Mouse (Mus musculus) CH12.LX (cell line): Measurements from ENCODE around the gene Dchs1. TPM values are rescaled to one million over a fixed set of nuclear protein-coding genes. Genes with fewer than 3 reads are reported as not detected.

Experiments used
- DNase-seq: peaks from one replicate; pipeline ENCODE4 v3.0.0-alpha.2; 2013; ENCODE audit errors: extremely low read depth
- H3K27ac ChIP-seq: 2 replicates; pipeline ENCODE4 v1.5.1; 2012; ENCODE audit warnings: low read depth, mild to moderate bottlenecking, control low read depth, moderate library complexity; ENCODE audit not compliant: insufficient read depth
- H3K27me3 ChIP-seq: replicated peaks from 2 replicates; pipeline ENCODE3; 2012; ENCODE audit warnings: inconsistent platforms
- H3K36me3 ChIP-seq, 2 experiments: replicated peaks in 1 of 2; 2 replicates each; pipeline versions ENCODE3 to v1.6.1; 2012; ENCODE audit warnings: inconsistent platforms in 1 of 2, low read length in 1 of 2, mild to moderate bottlenecking in 1 of 2, mixed read lengths in 1 of 2, moderate library complexity in 1 of 2; ENCODE audit not compliant: control insufficient read depth in 1 of 2, insufficient read depth in 1 of 2
- H3K4me1 ChIP-seq, 2 experiments: 2 replicates each; pipeline ENCODE4 v1.6.1; 2012; ENCODE audit warnings: inconsistent platforms in 1 of 2, moderate library complexity in 1 of 2; ENCODE audit not compliant: insufficient read depth in 2 of 2, control insufficient read depth in 1 of 2
- H3K4me2 ChIP-seq: 2 replicates; pipeline ENCODE4 v1.6.1; 2012; ENCODE audit warnings: low read depth, mild to moderate bottlenecking, control low read depth; ENCODE audit not compliant: poor library complexity, insufficient read depth, severe bottlenecking
- H3K4me3 ChIP-seq, 3 experiments: fragments of 150-350 bp in 1 of 3; sonication (generic) in 1 of 3; replicated peaks in 1 of 3; 2 replicates each; pipeline versions ENCODE3 to v1.5.1; 2011 to 2012; ENCODE audit warnings: low read depth in 2 of 3, low read length in 2 of 3, mild to moderate bottlenecking in 2 of 3, moderate library complexity in 2 of 3, control low read depth in 1 of 3, improper control_type of control experiment in 1 of 3, inconsistent platforms in 1 of 3, mixed read lengths in 1 of 3; ENCODE audit not compliant: poor library complexity in 1 of 3
- H3K79me2 ChIP-seq: replicated peaks from 2 replicates; pipeline ENCODE4 v1.6.1; 2012; ENCODE audit warnings: mild to moderate bottlenecking, moderate library complexity; ENCODE audit not compliant: control insufficient read depth, poor library complexity, insufficient read depth, severe bottlenecking; ENCODE audit errors: extremely low read depth
- H3K9ac ChIP-seq: 2 replicates; pipeline ENCODE4 v1.6.1; 2012; ENCODE audit warnings: low read depth, mild to moderate bottlenecking, control low read depth, moderate library complexity; ENCODE audit not compliant: insufficient read depth
- H3K9me3 ChIP-seq: replicated peaks from 2 replicates; pipeline ENCODE3; 2012; ENCODE audit warnings: low read length, inconsistent platforms, mixed read lengths
- CHD1 ChIP-seq: IDR thresholded peaks from 2 replicates; pipeline ENCODE4 v1.6.1; 2012; ENCODE audit warnings: low read depth, low read length, improper control_type of control experiment, inconsistent platforms
- CHD2 ChIP-seq: IDR thresholded peaks from 2 replicates; pipeline ENCODE4 v1.6.1; 2011; ENCODE audit warnings: low read length, improper control_type of control experiment
- CTCF ChIP-seq, 2 experiments: IDR thresholded peaks in 1 of 2; conservative IDR thresholded peaks in 1 of 2; 2 replicates each; pipeline ENCODE4 v1.5.1; 2011 to 2012; ENCODE audit warnings: low read depth in 2 of 2, low read length in 2 of 2, improper control_type of control experiment in 1 of 2, inconsistent platforms in 1 of 2, mild to moderate bottlenecking in 1 of 2, moderate library complexity in 1 of 2
- E2F4 ChIP-seq: IDR thresholded peaks from 2 replicates; pipeline ENCODE4 v1.6.1; 2011; ENCODE audit warnings: low read depth, low read length, improper control_type of control experiment; ENCODE audit not compliant: insufficient replicate concordance
- ELF1 ChIP-seq: IDR thresholded peaks from 2 replicates; pipeline ENCODE4 v1.6.1; 2014; ENCODE audit warnings: low read depth, mild to moderate bottlenecking, inconsistent platforms, low read length, improper control_type of control experiment
- EP300 ChIP-seq: IDR thresholded peaks from 2 replicates; pipeline ENCODE4 v1.6.1; 2011; ENCODE audit warnings: low read length, improper control_type of control experiment
- GABPA ChIP-seq: IDR thresholded peaks from 2 replicates; pipeline ENCODE4 v1.6.1; 2012; ENCODE audit warnings: low read depth, low read length, improper control_type of control experiment, inconsistent platforms; ENCODE audit not compliant: insufficient replicate concordance
- HCFC1 ChIP-seq: IDR thresholded peaks from 2 replicates; pipeline ENCODE4 v1.6.1; 2012; ENCODE audit warnings: low read depth, mild to moderate bottlenecking, inconsistent platforms, low read length, improper control_type of control experiment
- IRF4 ChIP-seq: IDR thresholded peaks from 2 replicates; pipeline ENCODE4 v1.6.1; 2014; ENCODE audit warnings: low read depth, mild to moderate bottlenecking, inconsistent platforms, low read length, improper control_type of control experiment
- JUND ChIP-seq: conservative IDR thresholded peaks from 2 replicates; pipeline ENCODE4 v1.6.1; 2011; ENCODE audit warnings: low read depth, low read length, improper control_type of control experiment
- KAT2A ChIP-seq: IDR thresholded peaks from 2 replicates; pipeline ENCODE4 v1.6.1; 2012; ENCODE audit warnings: low read length, improper control_type of control experiment, inconsistent platforms; ENCODE audit not compliant: insufficient replicate concordance
- MAFK ChIP-seq: IDR thresholded peaks from 2 replicates; pipeline ENCODE4 v1.6.1; 2011; ENCODE audit warnings: low read length, improper control_type of control experiment; ENCODE audit not compliant: insufficient replicate concordance
- MAZ ChIP-seq: IDR thresholded peaks from 2 replicates; pipeline ENCODE4 v1.6.1; 2012; ENCODE audit warnings: low read depth, mild to moderate bottlenecking, inconsistent platforms, low read length, improper control_type of control experiment, moderate library complexity
- MXI1 ChIP-seq: IDR thresholded peaks from 2 replicates; pipeline ENCODE4 v1.6.1; 2011; ENCODE audit warnings: mild to moderate bottlenecking, low read depth, low read length, improper control_type of control experiment
- NRF1 ChIP-seq: IDR thresholded peaks from 2 replicates; pipeline ENCODE4 v1.6.1; 2014; ENCODE audit warnings: low read depth, mild to moderate bottlenecking, inconsistent platforms, low read length, improper control_type of control experiment, moderate library complexity
- PAX5 ChIP-seq: IDR thresholded peaks from 2 replicates; pipeline ENCODE4 v1.6.1; 2012; ENCODE audit warnings: low read length, inconsistent platforms, mixed read lengths
- POLR2A ChIP-seq: IDR thresholded peaks from 2 replicates; pipeline ENCODE4 v1.6.1; 2011; ENCODE audit warnings: low read depth, mild to moderate bottlenecking, improper control_type of control experiment, low read length
- POLR2AphosphoS2 ChIP-seq: IDR thresholded peaks from 2 replicates; pipeline ENCODE4 v1.6.1; 2011; ENCODE audit warnings: low read depth, low read length, improper control_type of control experiment
- RAD21 ChIP-seq: IDR thresholded peaks from 2 replicates; pipeline ENCODE4 v1.6.1; 2011; ENCODE audit warnings: low read depth, mild to moderate bottlenecking, low read length, improper control_type of control experiment, moderate library complexity
- RCOR1 ChIP-seq: conservative IDR thresholded peaks from 2 replicates; pipeline ENCODE4 v1.6.1; 2012; ENCODE audit warnings: low read depth, mild to moderate bottlenecking, inconsistent platforms, low read length, improper control_type of control experiment
- SIN3A ChIP-seq: IDR thresholded peaks from 2 replicates; pipeline ENCODE4 v1.6.1; 2012; ENCODE audit warnings: low read length, improper control_type of control experiment, inconsistent platforms
- SMC3 ChIP-seq: IDR thresholded peaks from 2 replicates; pipeline ENCODE4 v1.6.1; 2011; ENCODE audit warnings: low read depth, low read length, improper control_type of control experiment
- TBP ChIP-seq: conservative IDR thresholded peaks from 2 replicates; pipeline ENCODE4 v1.6.1; 2011; ENCODE audit warnings: low read depth, low read length, improper control_type of control experiment
- USF2 ChIP-seq: conservative IDR thresholded peaks from 2 replicates; pipeline ENCODE4 v1.6.1; 2011; ENCODE audit warnings: low read depth, low read length, improper control_type of control experiment
- ZC3H11A ChIP-seq: IDR thresholded peaks from 2 replicates; pipeline ENCODE4 v1.6.1; 2012; ENCODE audit warnings: low read depth, mild to moderate bottlenecking, inconsistent platforms, low read length, improper control_type of control experiment
- ZKSCAN1 ChIP-seq: IDR thresholded peaks from 2 replicates; pipeline ENCODE4 v1.6.1; 2012; ENCODE audit warnings: low read depth, inconsistent platforms, low read length, improper control_type of control experiment, borderline replicate concordance
- ZMIZ1 ChIP-seq: IDR thresholded peaks from 2 replicates; pipeline ENCODE4 v1.6.1; 2012; ENCODE audit warnings: low read depth, mild to moderate bottlenecking, inconsistent platforms, low read length, improper control_type of control experiment
- dilution Hi-C: fragments of 300-500 bp; cut with MboI; formaldehyde crosslinking; loops from 2 replicates; pipeline ENCODE4 v1.14.3; 2020; ENCODE audit warnings: low sequenced_read_pairs; ENCODE audit not compliant: extremely low pct_unique_long_range_greater_than_20kb, extremely low pct_ligation_motif_present
- in situ Hi-C: fragments of 300-500 bp; cut with MboI; formaldehyde crosslinking; loops from 3 replicates; pipeline ENCODE4 v1.14.3; 2019; ENCODE audit warnings: low sequenced_read_pairs, low pct_ligation_motif_present, low pct_unique_long_range_greater_than_20kb, mixed read lengths
- polyA plus RNA-seq: library from polyadenylated mRNA; unstranded; fragments of >175 nt; gene quantifications from 2 replicates; pipeline ENCODE4 v1.2.1, GENCODE M21; 2012; ENCODE audit warnings: low read depth; ENCODE audit not compliant: insufficient read length
- total RNA-seq, 2 experiments: library from RNA; depleted of rRNA; stranded (reverse); fragments of 300-350 nt in 1 of 2; fragments of >200 nt in 1 of 2; gene quantifications; 2 replicates each; pipeline ENCODE4 v1.2.3; 2012 to 2014

Dchs1 gene
- total and polyA plus RNA-seq, 3 experiments: 0.03 to 0.04 TPM; not detected in 1

- Histone ChIP-seq H3K9me3 (peaks cover 4% of the 10 kb centered on the region), H3K4me1 (no peaks in the 10 kb centered on the region), H3K27ac (no peak overlapping the region), H3K4me3 (no peak overlapping the region), H3K36me3 (no peaks in the 10 kb centered on the region), H3K4me2 (no peak overlapping the region), H3K9ac (no peak overlapping the region), H3K27me3 (no peaks in the 10 kb centered on the region), H3K79me2 (no peaks in the 10 kb centered on the region)
- dilution Hi-C loops (no loop called here), in situ Hi-C loops (no loop called here)
- DNase-seq: no peak
- TF ChIP-seq ZKSCAN1: no peak
- no peak for TF ChIP-seq CTCF (conservative IDR thresholded peaks at IDR 0.05 in 1 of 2, IDR thresholded peaks at IDR 0.05 in 1 of 2; ENCODE audit: low read depth in 2 of 2, low read length in 2 of 2)
- no peak for TF ChIP-seq GABPA
- TF ChIP-seq MXI1: no peak
- TF ChIP-seq ZC3H11A: no peak
- no peak for TF ChIP-seq MAFK
- TF ChIP-seq EP300: no peak
- no peak for TF ChIP-seq PAX5
- TF ChIP-seq E2F4: no peak
- no peak for TF ChIP-seq SIN3A
- TF ChIP-seq POLR2A: no peak
- no peak for TF ChIP-seq POLR2AphosphoS2
Observed at GRCm38 (mm10) chr7:105791147-105791546, 3.7 kb upstream of the Dchs1 start.

- H3K27me3 ChIP-seq: peaks cover 3% of the 10 kb centered on the region
- no peak overlapping the region for H3K4me2 ChIP-seq
- TF ChIP-seq KAT2A (no peak), ELF1 (no peak)
- DNase-seq: no peak
- no peaks in the 10 kb centered on the region for H3K36me3 ChIP-seq
- no peaks in the 10 kb centered on the region for H3K4me1 ChIP-seq
- H3K79me2 ChIP-seq: no peaks in the 10 kb centered on the region
- peaks cover 4% of the 10 kb centered on the region for H3K9me3 ChIP-seq
- no peak overlapping the region for H3K9ac ChIP-seq
- H3K4me3 ChIP-seq: no peak overlapping the region
- no peak overlapping the region for H3K27ac ChIP-seq
- in situ Hi-C loops: no loop called here
- dilution Hi-C loops: no loop called here
Observed at GRCm38 (mm10) chr7:105786506-105787284, 759 bp downstream of the Dchs1 start.

GRCm38 (mm10) chr7:105784556-105784955 lies 2.9 kb downstream of the Dchs1 start:
- peaks cover 4% of the 10 kb centered on the region for H3K9me3 ChIP-seq
- in situ Hi-C loops: no loop called here
- TF ChIP-seq ZMIZ1 (no peak), MAFK (no peak), RAD21 (no peak), HCFC1 (no peak), CHD2 (no peak), IRF4 (no peak), KAT2A (no peak), JUND (no peak), SMC3 (no peak), MAZ (no peak), RCOR1 (no peak), TBP (no peak), USF2 (no peak), CHD1 (no peak), ZC3H11A (no peak), NRF1 (no peak)

More at GRCm38 (mm10) chr7:105784556-105784955, 2.9 kb downstream of the Dchs1 start:
- no peak overlapping the region for H3K27ac ChIP-seq
- H3K4me1 ChIP-seq: no peaks in the 10 kb centered on the region
- no peaks in the 10 kb centered on the region for H3K36me3 ChIP-seq
- no peak for DNase-seq
- H3K9ac ChIP-seq: no peak overlapping the region
- no peaks in the 10 kb centered on the region for H3K79me2 ChIP-seq
- dilution Hi-C loops: no loop called here
- peaks cover 3% of the 10 kb centered on the region for H3K27me3 ChIP-seq
- H3K4me2 ChIP-seq: no peak overlapping the region
- no peak overlapping the region for H3K4me3 ChIP-seq
